In genomic region chr3:94434305-94434704, GRCm38 (mm10) we compare ENCODE assay signal across 17 mouse cellular contexts. TPM values are rescaled to one million over a fixed set of nuclear protein-coding genes. Genes with fewer than 3 reads are reported as not detected.
A peak's percentile ranks its signal among the peaks of the same experiment; 100 is the strongest.
DNase-seq lines count a peak whose midpoint lies in the region; ATAC-seq and TF ChIP-seq lines count a peak whose summit lies in the region.
"Had no signal": no experiment of that assay in that cellular context is flagged by ENCODE, and none has a peak within 500 bp of the region (broad histone marks: within the 10 kb centered on the region; RNA-seq: fewer than 3 reads in every experiment).

No protein-coding gene starts in this region.

- 59% methylated on average over 2 of the region's 2 CpGs for WGBS in liver, embryonic 12.5 days (ENCODE audit: insufficient replicate concordance)
- WGBS in liver, embryonic 15.5 days (ENCODE audit: insufficient replicate concordance) = 66% methylated on average over 2 of the region's 2 CpGs
- 91% methylated on average over 2 of the region's 2 CpGs for WGBS in heart, embryonic 11.5 days (ENCODE audit: insufficient replicate concordance)
- WGBS in cerebellum, adult 2 months = 94% methylated on average over 2 of the region's 2 CpGs

- peaks cover 2% of the 10 kb centered on the region; the same call in 1 of the 2 replicates for H3K27me3 ChIP-seq in liver, embryonic 12.5 days (replicated peaks)
- no peaks in the 10 kb centered on the region for H3K27me3 ChIP-seq in liver, embryonic 15.5 days
- H3K27me3 ChIP-seq in heart, embryonic 11.5 days (ENCODE audit: control insufficient read depth, insufficient read depth, low read length) = no peaks in the 10 kb centered on the region
- H3K27me3 ChIP-seq in cerebellum, adult 2 months (ENCODE audit: control insufficient read depth, insufficient read depth, low read length) = no peaks in the 10 kb centered on the region
- H3K27me3 ChIP-seq: embryonic facial prominence, embryonic 12.5 days; forebrain, embryonic 15.5 days; hindbrain, embryonic 15.5 days had no signal

- no peaks in the 10 kb centered on the region for H3K9me3 ChIP-seq in liver, embryonic 12.5 days (replicated peaks)
- no peaks in the 10 kb centered on the region for H3K9me3 ChIP-seq in liver, embryonic 15.5 days (replicated peaks)
- no peaks in the 10 kb centered on the region for H3K9me3 ChIP-seq in heart, embryonic 11.5 days (replicated peaks; ENCODE audit: control insufficient read depth, low read length)
- H3K9me3 ChIP-seq: embryonic facial prominence, embryonic 12.5 days; forebrain, embryonic 15.5 days; heart, embryonic 12.5 days; hindbrain, embryonic 15.5 days had no signal

- H3K36me3 ChIP-seq in liver, embryonic 12.5 days = no peaks in the 10 kb centered on the region
- H3K36me3 ChIP-seq in liver, embryonic 15.5 days (replicated peaks) = no peaks in the 10 kb centered on the region
- H3K36me3 ChIP-seq in heart, embryonic 11.5 days (ENCODE audit: control insufficient read depth, insufficient read depth, low read length) = no peaks in the 10 kb centered on the region
- H3K36me3 ChIP-seq: embryonic facial prominence, embryonic 12.5 days; heart, embryonic 12.5 days had no signal

- no peak overlapping the region for H3K9ac ChIP-seq in liver, embryonic 12.5 days
- no peak overlapping the region for H3K9ac ChIP-seq in liver, embryonic 15.5 days
- no peak overlapping the region for H3K9ac ChIP-seq in heart, embryonic 11.5 days (ENCODE audit: low read depth, low read length)
- H3K9ac ChIP-seq: embryonic facial prominence, embryonic 12.5 days; forebrain, embryonic 15.5 days; heart, embryonic 12.5 days; hindbrain, embryonic 15.5 days had no signal

- no peak for TF ChIP-seq CTCF in cerebellum, adult 2 months (IDR thresholded peaks at IDR 0.05; ENCODE audit: borderline replicate concordance, insufficient read depth, low read depth, low read length)

- no peaks in the 10 kb centered on the region for H3K4me1 ChIP-seq in liver, embryonic 12.5 days
- H3K4me1 ChIP-seq in liver, embryonic 15.5 days (replicated peaks) = no peaks in the 10 kb centered on the region; the same call in 1 of the 2 replicates
- no peaks in the 10 kb centered on the region for H3K4me1 ChIP-seq in heart, embryonic 11.5 days (ENCODE audit: control insufficient read depth, insufficient read depth, low read length)
- H3K4me1 ChIP-seq in cerebellum, adult 2 months (ENCODE audit: control insufficient read depth, insufficient read depth, low read length) = no peaks in the 10 kb centered on the region
- H3K4me1 ChIP-seq: embryonic facial prominence, embryonic 12.5 days; forebrain, embryonic 15.5 days; heart, embryonic 12.5 days; hindbrain, embryonic 15.5 days had no signal

- ATAC-seq in liver, embryonic 12.5 days = no peak
- ATAC-seq in liver, embryonic 15.5 days (ENCODE audit: insufficient read depth) = peak; percentile 52; the same call in 1 of the 2 replicates
- no peak for ATAC-seq in heart, embryonic 11.5 days (replicated peaks; ENCODE audit: insufficient number of reproducible peaks, low FRiP score, low TSS enrichment)
- ATAC-seq: forebrain, embryonic 15.5 days had no signal

- peak; percentile 48 for DNase-seq in kidney, adult 9 months
- DNase-seq in kidney, adult 11 months = no peak
- DNase-seq in cerebellum, adult 2 months = no peak
- DNase-seq: adrenal gland, adult 2 months; adrenal gland, postnatal 25 days; cerebellum, adult 8-10 months; cerebellum, postnatal 25 days; gastrocnemius, postnatal 10 days; heart, adult 2 months; heart, postnatal 36 days had no signal

- TF ChIP-seq POLR2A in cerebellum, adult 2 months (IDR thresholded peaks at IDR 0.05; ENCODE audit: borderline replicate concordance, insufficient read depth, low read length) = no peak

- no peak overlapping the region for H3K4me2 ChIP-seq in liver, embryonic 12.5 days
- H3K4me2 ChIP-seq in liver, embryonic 15.5 days = no peak overlapping the region
- H3K4me2 ChIP-seq in heart, embryonic 11.5 days = no peak overlapping the region
- H3K4me2 ChIP-seq: embryonic facial prominence, embryonic 12.5 days; forebrain, embryonic 15.5 days; heart, embryonic 12.5 days; hindbrain, embryonic 15.5 days had no signal

- 0 out of 2 replicates have a peak overlapping the region, but pooled peaks have one; percentile 16 for H3K27ac ChIP-seq in liver, embryonic 12.5 days
- H3K27ac ChIP-seq in liver, embryonic 15.5 days (replicated peaks) = no peak overlapping the region
- no peak overlapping the region for H3K27ac ChIP-seq in heart, embryonic 11.5 days (ENCODE audit: low read depth, low read length)
- H3K27ac ChIP-seq in cerebellum, adult 2 months (ENCODE audit: insufficient read depth, low read length) = no peak overlapping the region
- H3K27ac ChIP-seq: embryonic facial prominence, embryonic 12.5 days; forebrain, embryonic 15.5 days; heart, adult 2 months; hindbrain, embryonic 15.5 days had no signal

- H3K4me3 ChIP-seq in liver, embryonic 12.5 days = no peak overlapping the region
- H3K4me3 ChIP-seq in liver, embryonic 15.5 days (replicated peaks) = no peak overlapping the region
- H3K4me3 ChIP-seq in heart, embryonic 11.5 days (ENCODE audit: low read depth, low read length) = no peak overlapping the region
- no peak overlapping the region for H3K4me3 ChIP-seq in cerebellum, adult 2 months (replicated peaks; ENCODE audit: insufficient read depth, low read depth, low read length)
- H3K4me3 ChIP-seq: embryonic facial prominence, embryonic 12.5 days; forebrain, embryonic 15.5 days; heart, adult 2 months; heart, embryonic 12.5 days; hindbrain, embryonic 15.5 days had no signal

RNA-seq across cellular contexts. Expression of gene Mrpl9, which starts 8.8 kb away (rescaled TPM):
- 56.4 and 61.8 TPM in 2 replicates for polyA plus RNA-seq in liver, embryonic 12.5 days (2016; fragmentation: Nextera tagmentation; extraction: Ambion mirVana)
- polyA plus RNA-seq in liver, embryonic 15.5 days (2015; fragmentation: Nextera tagmentation; extraction: Ambion mirVana) = 33.0 and 35.5 TPM in 2 replicates
- polyA plus RNA-seq in heart, embryonic 11.5 days (2014; fragmentation: Nextera tagmentation; extraction: Ambion mirVana) = 60.8 and 65.5 TPM in 2 replicates
- 58.5 and 58.6 TPM in 2 replicates for polyA plus RNA-seq in cerebellum, adult 2 months (2012; rRNA removed)

RNA-seq across cellular contexts. Expression of gene Oaz3, which starts 9.4 kb away (rescaled TPM):
- 0.13 and 0.31 TPM in 2 replicates for polyA plus RNA-seq in liver, embryonic 12.5 days (2016; fragmentation: Nextera tagmentation; extraction: Ambion mirVana)
- 0.17 and 0.44 TPM in 2 replicates for polyA plus RNA-seq in liver, embryonic 15.5 days (2015; fragmentation: Nextera tagmentation; extraction: Ambion mirVana)
- 0.29 TPM in 1 of 2 replicates, not detected in the other for polyA plus RNA-seq in heart, embryonic 11.5 days (2014; fragmentation: Nextera tagmentation; extraction: Ambion mirVana)
- 0.15 and 0.32 TPM in 2 replicates for polyA plus RNA-seq in cerebellum, adult 2 months (2012; rRNA removed)

RNA-seq across cellular contexts. Expression of gene Tdrkh, which starts 21.2 kb away (rescaled TPM):
- polyA plus RNA-seq in liver, embryonic 12.5 days (2016; fragmentation: Nextera tagmentation; extraction: Ambion mirVana) = 10.7 and 11.1 TPM in 2 replicates
- 8.7 and 9.9 TPM in 2 replicates for polyA plus RNA-seq in liver, embryonic 15.5 days (2015; fragmentation: Nextera tagmentation; extraction: Ambion mirVana)
- 8.4 and 8.7 TPM in 2 replicates for polyA plus RNA-seq in heart, embryonic 11.5 days (2014; fragmentation: Nextera tagmentation; extraction: Ambion mirVana)
- polyA plus RNA-seq in cerebellum, adult 2 months (2012; rRNA removed) = 21.4 and 22.8 TPM in 2 replicates

RNA-seq across cellular contexts. Expression of gene Lingo4, which starts 36.0 kb away (rescaled TPM):
- polyA plus RNA-seq in liver, embryonic 12.5 days (2016; fragmentation: Nextera tagmentation; extraction: Ambion mirVana) = 0.04 TPM in 1 of 2 replicates, not detected in the other
- 0.02 TPM in 1 of 2 replicates, not detected in the other for polyA plus RNA-seq in liver, embryonic 15.5 days (2015; fragmentation: Nextera tagmentation; extraction: Ambion mirVana)
- not detected in 2 replicates for polyA plus RNA-seq in heart, embryonic 11.5 days (2014; fragmentation: Nextera tagmentation; extraction: Ambion mirVana)
- polyA plus RNA-seq in cerebellum, adult 2 months (2012; rRNA removed) = 6.5 and 6.6 TPM in 2 replicates
- polyA plus RNA-seq: heart, embryonic 12.5 days had no signal

RNA-seq across cellular contexts. Expression of gene Celf3, which starts 43.8 kb away (rescaled TPM):
- polyA plus RNA-seq in liver, embryonic 12.5 days (2016; fragmentation: Nextera tagmentation; extraction: Ambion mirVana) = 0.22 and 0.44 TPM in 2 replicates
- polyA plus RNA-seq in liver, embryonic 15.5 days (2015; fragmentation: Nextera tagmentation; extraction: Ambion mirVana) = 0.24 and 0.54 TPM in 2 replicates
- polyA plus RNA-seq in heart, embryonic 11.5 days (2014; fragmentation: Nextera tagmentation; extraction: Ambion mirVana) = 2.8 and 4.7 TPM in 2 replicates
- 112 and 123 TPM in 2 replicates for polyA plus RNA-seq in cerebellum, adult 2 months (2012; rRNA removed)
